In the genomic region with DNA sequence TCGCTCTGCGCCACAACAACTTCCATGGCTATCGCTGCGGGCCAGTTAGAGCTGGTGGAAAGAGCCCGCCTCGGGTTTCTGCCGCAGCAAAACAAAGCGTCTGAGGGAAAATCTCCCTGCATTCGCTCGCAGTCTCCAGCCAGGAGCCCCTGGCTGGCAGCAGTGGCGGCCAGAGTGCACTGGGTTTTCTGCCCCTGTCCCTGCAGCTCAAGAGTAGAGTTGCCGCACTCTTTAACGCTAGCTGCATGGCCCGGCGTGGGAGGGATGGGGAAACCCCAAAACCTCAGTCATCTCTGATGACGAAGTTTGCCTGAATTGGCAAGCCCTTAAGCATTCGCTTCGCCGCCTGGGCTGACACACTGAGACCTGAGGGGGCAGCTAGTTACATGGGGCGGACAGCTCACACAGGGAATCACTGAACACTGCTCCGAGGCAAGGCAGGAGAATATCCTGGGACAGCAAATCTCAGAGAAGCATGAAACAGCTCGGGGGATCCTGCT, we compare ENCODE assay signal across 9 mouse cellular contexts. TPM values are rescaled to one million over a fixed set of nuclear protein-coding genes. Genes with fewer than 3 reads are reported as not detected.
DNase-seq lines count a peak whose midpoint lies in the region; ATAC-seq and TF ChIP-seq lines count a peak whose summit lies in the region.
"Had no signal": no experiment of that assay in that cellular context is flagged by ENCODE, and none has a peak within 500 bp of the region (broad histone marks: within the 10 kb centered on the region; RNA-seq: fewer than 3 reads in every experiment).

A gene (minus strand): TSS at position 450 of the 500 bp plus-strand sequence.

- H3K4me2 ChIP-seq in intestine, embryonic 14.5 days (ENCODE audit: low read length), result peak within 1 kb of the TSS; percentile 21
- H3K4me2 ChIP-seq in intestine, postnatal 0 days (replicated peaks; ENCODE audit: low read depth), result no peak within 1 kb of the TSS
- peak within 1 kb of the TSS; percentile 42 for H3K4me2 ChIP-seq in limb, embryonic 14.5 days (replicated peaks; ENCODE audit: low read depth, low read length, severe bottlenecking)

- no peaks in the 10 kb centered on the region for H3K36me3 ChIP-seq in intestine, embryonic 14.5 days (ENCODE audit: control insufficient read depth, insufficient read depth, low read length)
- no peaks in the 10 kb centered on the region for H3K36me3 ChIP-seq in intestine, postnatal 0 days (ENCODE audit: control insufficient read depth, insufficient read depth)
- H3K36me3 ChIP-seq in limb, embryonic 14.5 days (ENCODE audit: control insufficient read depth, insufficient read depth, low read length), result no peaks in the 10 kb centered on the region

- H3K27ac ChIP-seq in intestine, embryonic 14.5 days (ENCODE audit: low read depth), result no peak within 1 kb of the TSS
- no peak within 1 kb of the TSS for H3K27ac ChIP-seq in intestine, postnatal 0 days (ENCODE audit: low read depth, low read length)
- no peak within 1 kb of the TSS for H3K27ac ChIP-seq in limb, embryonic 14.5 days (replicated peaks; ENCODE audit: low read depth, low read length)

- no peak within 1 kb of the TSS for H3K9ac ChIP-seq in intestine, embryonic 14.5 days (ENCODE audit: low read length)
- no peak within 1 kb of the TSS for H3K9ac ChIP-seq in intestine, postnatal 0 days (ENCODE audit: low read depth, low read length)
- no peak within 1 kb of the TSS for H3K9ac ChIP-seq in limb, embryonic 14.5 days (ENCODE audit: low read depth, low read length, severe bottlenecking)

- under 1% methylated on average over 22 of the region's 22 CpGs for WGBS in intestine, embryonic 14.5 days
- 4% methylated on average over 22 of the region's 22 CpGs for WGBS in intestine, postnatal 0 days
- 1% methylated on average over 22 of the region's 22 CpGs for WGBS in limb, embryonic 14.5 days

- no peak for ATAC-seq in intestine, embryonic 14.5 days (replicated peaks; ENCODE audit: low FRiP score, low TSS enrichment, low read depth)
- ATAC-seq in intestine, postnatal 0 days, result no peak
- peak; percentile 92 for ATAC-seq in CD4-positive, CD25-positive, alpha-beta regulatory T cell, adult 4 months
- ATAC-seq in limb, embryonic 14.5 days (ENCODE audit: low FRiP score, low read depth), result no peak

- TF ChIP-seq POLR2A in limb, embryonic 14.5 days (IDR thresholded peaks at IDR 0.05; ENCODE audit: borderline replicate concordance, extremely low read depth, insufficient read depth, insufficient read length), result no peak

- H3K27me3 ChIP-seq in intestine, embryonic 14.5 days (replicated peaks; ENCODE audit: control insufficient read depth, insufficient read depth, low read length), result peaks cover 64% of the 10 kb centered on the region
- H3K27me3 ChIP-seq in intestine, postnatal 0 days (replicated peaks; ENCODE audit: control insufficient read depth, insufficient read depth, low read length), result peaks cover 49% of the 10 kb centered on the region
- peaks cover 59% of the 10 kb centered on the region for H3K27me3 ChIP-seq in limb, embryonic 14.5 days (ENCODE audit: control insufficient read depth, insufficient read depth, low read length)

- peak; percentile 56 for DNase-seq in intestine, embryonic 14.5 days (ENCODE audit: low spot score)
- peak; percentile 79 to 81 for DNase-seq in cerebellum, postnatal 25 days
- DNase-seq in heart, postnatal 4 days, result peak; percentile 11
- no peak for DNase-seq in limb, embryonic 14.5 days (ENCODE audit: low spot score)
- DNase-seq in spleen, postnatal 36 days (ENCODE audit: low spot score in 2 of 2), result peak; percentile 76 to 79
- no peak for DNase-seq in gastrocnemius, adult 18-20 months (ENCODE audit: low spot score)

- H3K4me3 ChIP-seq in intestine, embryonic 14.5 days (ENCODE audit: low read depth, low read length), result peak within 1 kb of the TSS; percentile 12
- no peak within 1 kb of the TSS for H3K4me3 ChIP-seq in intestine, postnatal 0 days (ENCODE audit: low read depth, low read length)
- peak within 1 kb of the TSS; percentile 21 for H3K4me3 ChIP-seq in limb, embryonic 14.5 days (replicated peaks; ENCODE audit: low read length)

- H3K4me1 ChIP-seq in intestine, embryonic 14.5 days (replicated peaks; ENCODE audit: control insufficient read depth, insufficient read depth, low read length), result peaks cover 4% of the 10 kb centered on the region; the same call in 1 of the 2 replicates
- no peaks in the 10 kb centered on the region for H3K4me1 ChIP-seq in intestine, postnatal 0 days (replicated peaks; ENCODE audit: control insufficient read depth, insufficient read depth, low read length)
- H3K4me1 ChIP-seq in limb, embryonic 14.5 days (ENCODE audit: control insufficient read depth, insufficient read depth, low read length), result no peaks in the 10 kb centered on the region

- no peaks in the 10 kb centered on the region for H3K9me3 ChIP-seq in intestine, embryonic 14.5 days (ENCODE audit: control insufficient read depth, low read length)
- no peaks in the 10 kb centered on the region for H3K9me3 ChIP-seq in intestine, postnatal 0 days (ENCODE audit: control insufficient read depth)
- no peaks in the 10 kb centered on the region for H3K9me3 ChIP-seq in limb, embryonic 14.5 days (ENCODE audit: control insufficient read depth, low read length)

- TF ChIP-seq CTCF in intestine, postnatal 0 days (IDR thresholded peaks at IDR 0.05; ENCODE audit: low read depth), result no peak

RNA-seq across cellular contexts. Expression of the gene that starts here (rescaled TPM):
- 1.5 and 2.0 TPM in 2 replicates for polyA plus RNA-seq in intestine, embryonic 14.5 days (2014; fragmentation: Nextera tagmentation; extraction: Ambion mirVana)
- polyA plus RNA-seq in intestine, postnatal 0 days (2015; fragmentation: Nextera tagmentation; extraction: Ambion mirVana), result 0.74 and 1.3 TPM in 2 replicates
- under 1 TPM in 1 of 2 experiments, not detected in 1; 0.23 TPM for polyA plus RNA-seq in CD4-positive, CD25-positive, alpha-beta regulatory T cell, adult 4 months (2017; shearing (Covaris generic))
- not detected for total RNA-seq in heart, postnatal 4 days (2021)
- 0.08 and 0.14 TPM in 2 replicates for polyA plus RNA-seq in limb, embryonic 14.5 days (2012; rRNA removed)
- polyA plus RNA-seq in limb, embryonic 14.5 days (2014; fragmentation: Nextera tagmentation; extraction: Ambion mirVana), result 0.11 TPM in 1 of 2 replicates, not detected in the other
- not detected for total RNA-seq in gastrocnemius, adult 18-20 months (2021)
- polyA plus RNA-seq: liver, embryonic 16.5 days had no signal

Comparison
In these comparisons a context has a peak if more than half of its experiments do, and no peak if none do; other contexts are left out.
1. Peak in ATAC-seq in CD4-positive, CD25-positive, alpha-beta regulatory T cell, adult 4 months; RNA of the gene not detected or under 1 TPM.
2. Peak in DNase-seq in heart, postnatal 4 days; RNA of the gene not detected or under 1 TPM.
3. DNase-seq: peak in intestine, embryonic 14.5 days (single experiment), cerebellum, postnatal 25 days (2 of 2) and spleen, postnatal 36 days (2 of 2); none in limb, embryonic 14.5 days (single experiment) and gastrocnemius, adult 18-20 months (single experiment).